Mouse (Mus musculus) G1E-ER4 (cell line): Measurements from ENCODE around the gene Obox2. TPM values are rescaled to one million over a fixed set of nuclear protein-coding genes. Genes with fewer than 3 reads are reported as not detected.
"Not testable (repeated sequence)": the region's sequence is repeated elsewhere in the genome, so short reads cannot be mapped to it uniquely, and the experiment has no call there.

ENCODE experiments used
- GATA1 ChIP-seq: IDR thresholded peaks from one replicate; pipeline ENCODE4 v1.8.0; 2012; ENCODE audit warnings: low read length, inconsistent platforms
- polyA plus RNA-seq: library from polyadenylated mRNA; stranded (reverse); fragments of >175 nt; gene quantifications from 2 replicates; pipeline ENCODE4 v1.2.3, GENCODE M21; 2012

The Obox2 gene
- polyA plus RNA-seq, result not detected in 2 replicates

DNA sequence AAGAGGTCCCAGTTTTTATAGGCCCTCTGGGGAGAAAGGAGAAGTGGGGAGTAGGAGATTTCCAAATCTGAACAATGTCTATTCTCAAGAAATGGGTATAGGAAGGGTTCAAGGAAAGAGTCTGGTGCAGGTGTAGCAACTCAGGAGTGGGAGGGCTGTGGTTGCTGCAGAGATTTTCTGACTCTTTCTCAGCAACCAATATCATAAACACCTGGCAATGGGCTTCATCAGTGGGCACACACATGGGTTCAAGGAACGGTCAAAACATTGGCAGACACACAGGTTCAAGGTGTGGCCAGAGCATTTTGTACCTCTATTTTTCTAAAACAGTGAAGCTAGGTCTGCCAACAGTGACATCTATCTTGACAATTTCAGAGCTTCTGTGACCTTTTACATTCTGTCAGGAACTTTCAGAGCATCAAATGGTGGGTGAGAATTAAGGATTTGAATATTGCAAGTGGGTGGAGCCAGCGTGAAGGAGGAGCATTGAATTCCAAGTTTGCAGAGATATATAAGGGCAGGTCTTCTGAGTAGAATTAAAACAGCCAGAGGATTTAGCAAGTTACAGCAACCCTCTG lies at the start of gene Obox2, which contains the start of gene Obox1:
Gene Obox2 (plus strand): TSS at position 301 of the 578 bp plus-strand sequence.
Gene Obox1 (plus strand): TSS at position 528 of the 578 bp plus-strand sequence.
- not testable (repeated sequence) for TF ChIP-seq GATA1

Other genes starting within 250 kb of the Obox2 start
- not detected in 2 replicates for gene Obox1, start 227 bp downstream of the Obox2 start, polyA plus RNA-seq